Mouse (Mus musculus) erythroblast, embryonic 14.5 days (primary cell): ENCODE data around the gene Pde4b.

ENCODE experiments used
- GATA1 ChIP-seq: IDR thresholded peaks from 2 replicates; pipeline ENCODE4 v1.6.1; 2012; ENCODE audit warnings: low read length, inconsistent platforms, mixed read lengths
- TAL1 ChIP-seq: IDR thresholded peaks from 3 replicates; pipeline ENCODE4 v1.6.1; 2012; ENCODE audit warnings: low read length, inconsistent platforms, mixed read lengths

GRCm38 (mm10) chr4:102087566-102088234 lies 357 bp downstream of the Pde4b start:
- no peak for TF ChIP-seq GATA1
- no peak for TF ChIP-seq TAL1
